In genomic region chr13:48653788-48654770, GRCm38 (mm10) we compare ENCODE assay signal across 8 mouse cellular contexts. TPM values are rescaled to one million over a fixed set of nuclear protein-coding genes. Genes with fewer than 3 reads are reported as not detected.
DNase-seq lines count a peak whose midpoint lies in the region; ATAC-seq and TF ChIP-seq lines count a peak whose summit lies in the region.

No protein-coding gene starts in this region.

- H3K4me3 ChIP-seq in CH12.LX (replicated peaks in 1 of 3; ENCODE audit: low read depth in 2 of 3, low read length in 2 of 3, poor library complexity in 1 of 3) = no peak overlapping the region
- no peak overlapping the region for H3K4me3 ChIP-seq in heart, postnatal 0 days (ENCODE audit: low read depth, low read length)
- H3K4me3 ChIP-seq in lung, adult 2 months (replicated peaks; ENCODE audit: extremely low read depth, low read depth, low read length) = no peak overlapping the region

- DNase-seq in CH12.LX (ENCODE audit: extremely low read depth) = peak; percentile 48
- peak; percentile 59 to 86 for DNase-seq in adrenal gland, adult (ENCODE audit: inconsistent age in 2 of 2, low spot score in 1 of 2)
- peak; percentile 47 for DNase-seq in heart, postnatal 0 days (ENCODE audit: low spot score)
- DNase-seq in kidney, postnatal 25 days = peak; percentile 61 to 89
- DNase-seq in lung, adult 2 months = peak; percentile 66
- peak; percentile 50 for DNase-seq in retina, adult 2 months (ENCODE audit: low read depth, low spot score)
- peak; percentile 51 to 61 for DNase-seq in urinary bladder, postnatal 36 days (ENCODE audit: low spot score in 2 of 2)

- H3K9ac ChIP-seq in CH12.LX (ENCODE audit: insufficient read depth, low read depth) = no peak overlapping the region
- H3K9ac ChIP-seq in heart, postnatal 0 days (replicated peaks; ENCODE audit: low read depth, low read length) = no peak overlapping the region

- H3K4me2 ChIP-seq in CH12.LX (ENCODE audit: insufficient read depth, low read depth, poor library complexity, severe bottlenecking) = no peak overlapping the region
- H3K4me2 ChIP-seq in heart, postnatal 0 days (ENCODE audit: low read depth, low read length) = no peak overlapping the region

- no peaks in the 10 kb centered on the region for H3K9me3 ChIP-seq in CH12.LX (replicated peaks; ENCODE audit: low read length)
- H3K9me3 ChIP-seq in heart, postnatal 0 days (replicated peaks; ENCODE audit: control insufficient read depth, low read length) = no peaks in the 10 kb centered on the region

- TF ChIP-seq CTCF in CH12.LX (conservative IDR thresholded peaks at IDR 0.05 in 1 of 2, IDR thresholded peaks at IDR 0.05 in 1 of 2; ENCODE audit: low read depth in 2 of 2, low read length in 2 of 2) = peak; percentile 59 to 74; a peak in 3 of 4 replicates
- peak; percentile 74 for TF ChIP-seq CTCF in heart, postnatal 0 days (IDR thresholded peaks at IDR 0.05; ENCODE audit: low read depth)
- peak; percentile 79 for TF ChIP-seq CTCF in lung, adult 2 months (IDR thresholded peaks at IDR 0.05; ENCODE audit: insufficient read depth, low read length)

- peaks cover 48% of the 10 kb centered on the region for H3K27me3 ChIP-seq in CH12.LX (replicated peaks)
- peaks cover 60% of the 10 kb centered on the region for H3K27me3 ChIP-seq in heart, postnatal 0 days (ENCODE audit: control insufficient read depth, insufficient read depth, low read length)

- TF ChIP-seq EP300 in CH12.LX (IDR thresholded peaks at IDR 0.05; ENCODE audit: low read length) = no peak
- TF ChIP-seq EP300 in heart, postnatal 0 days (IDR thresholded peaks at IDR 0.05; ENCODE audit: low read depth) = no peak

- no peak overlapping the region for H3K27ac ChIP-seq in CH12.LX (ENCODE audit: insufficient read depth, low read depth)
- no peak overlapping the region for H3K27ac ChIP-seq in heart, postnatal 0 days (ENCODE audit: low read depth)

- H3K79me2 ChIP-seq in CH12.LX (replicated peaks; ENCODE audit: control insufficient read depth, extremely low read depth, insufficient read depth, poor library complexity, severe bottlenecking) = no peaks in the 10 kb centered on the region

- dilution Hi-C loops in CH12.LX (cut with MboI; ENCODE audit: extremely low pct_ligation_motif_present, extremely low pct_unique_long_range_greater_than_20kb, low sequenced_read_pairs) = no loop called here

- in situ Hi-C loops in CH12.LX (cut with MboI; ENCODE audit: low pct_ligation_motif_present, low pct_unique_long_range_greater_than_20kb, low sequenced_read_pairs) = loop anchor here (5.0 to 25.0 kb wide), 4 partner anchors 143 to 533 kb away; partner anchors contain the start of gene Ninj1

- peak; percentile 47 for TF ChIP-seq RAD21 in CH12.LX (IDR thresholded peaks at IDR 0.05; ENCODE audit: low read depth, low read length)

- 7% methylated on average over 14 of the region's 14 CpGs for WGBS in heart, postnatal 0 days
- 8% methylated on average over 14 of the region's 14 CpGs for WGBS in lung, adult 2 months

- peaks cover 0 to 4% of the 10 kb centered on the region in 2 experiments; a peak in 2 of 4 replicates for H3K4me1 ChIP-seq in CH12.LX (ENCODE audit: control insufficient read depth in 1 of 2, insufficient read depth in 2 of 2)
- no peaks in the 10 kb centered on the region for H3K4me1 ChIP-seq in heart, postnatal 0 days (ENCODE audit: control insufficient read depth, insufficient read depth)
- no peaks in the 10 kb centered on the region; the same call in 1 of the 2 replicates for H3K4me1 ChIP-seq in lung, adult 2 months (ENCODE audit: control insufficient read depth, insufficient read depth, low read length)

- no peak for TF ChIP-seq POLR2A in CH12.LX (IDR thresholded peaks at IDR 0.05; ENCODE audit: low read depth, low read length)
- no peak for TF ChIP-seq POLR2A in lung, adult 2 months (IDR thresholded peaks at IDR 0.05; ENCODE audit: borderline replicate concordance, extremely low read depth, low read depth, low read length)

- no peaks in the 10 kb centered on the region for H3K36me3 ChIP-seq in CH12.LX (replicated peaks in 1 of 2; ENCODE audit: control insufficient read depth in 1 of 2, insufficient read depth in 1 of 2, low read length in 1 of 2)
- no peaks in the 10 kb centered on the region for H3K36me3 ChIP-seq in heart, postnatal 0 days (replicated peaks; ENCODE audit: control insufficient read depth, insufficient read depth, low read length)

- 0 out of 2 replicates have a peak, but pooled peaks have one; percentile 38 for ATAC-seq in common myeloid progenitor, adult 5-6 weeks (replicated peaks; ENCODE audit: low read depth, poor library complexity, severe bottlenecking)
- ATAC-seq in heart, postnatal 0 days (ENCODE audit: insufficient read depth, low read depth) = 0 out of 2 replicates have a peak, but pooled peaks have one; percentile 50

TF ChIP-seq in CH12.LX, 34 proteins besides CTCF, POLR2A, EP300 and RAD21:
- TF ChIP-seq SMC3 (IDR thresholded peaks at IDR 0.05; ENCODE audit: low read depth, low read length) (peak; percentile 69), MAZ (IDR thresholded peaks at IDR 0.05; ENCODE audit: low read depth, low read length) (no peak)

RNA-seq across cellular contexts. Expression of gene Barx1, which starts 8.7 kb away (rescaled TPM):
- not detected in 2 replicates for total RNA-seq in CH12.LX (2012; rRNA removed)
- not detected in 2 replicates for total RNA-seq in CH12.LX (2014; rRNA removed)
- not detected in 2 replicates for polyA plus RNA-seq in CH12.LX (2012; ENCODE audit: insufficient read length, low read depth)
- not detected in 2 replicates for total RNA-seq in common myeloid progenitor, adult 5-6 weeks (2017)
- not detected in 2 replicates for total RNA-seq in heart, postnatal 0 days (2014; rRNA removed; ENCODE audit: low replicate concordance)
- 0.08 TPM in 1 of 2 replicates, not detected in the other for polyA plus RNA-seq in heart, postnatal 0 days (2015; fragmentation: Nextera tagmentation; extraction: Ambion mirVana)
- polyA plus RNA-seq in lung, adult 2 months (2012; rRNA removed) = 0.12 and 0.21 TPM in 2 replicates

RNA-seq across cellular contexts. Expression of gene Ptpdc1, which starts 28.6 kb away (rescaled TPM):
- not detected in 2 replicates for total RNA-seq in CH12.LX (2012; rRNA removed)
- 0.15 TPM in 1 of 2 replicates, not detected in the other for total RNA-seq in CH12.LX (2014; rRNA removed)
- polyA plus RNA-seq in CH12.LX (2012; ENCODE audit: insufficient read length, low read depth) = 0.10 TPM in 1 of 2 replicates, not detected in the other
- total RNA-seq in common myeloid progenitor, adult 5-6 weeks (2017) = 3.4 and 4.1 TPM in 2 replicates
- 5.6 and 5.7 TPM in 2 replicates for total RNA-seq in heart, postnatal 0 days (2014; rRNA removed; ENCODE audit: low replicate concordance)
- 3.1 and 3.5 TPM in 2 replicates for polyA plus RNA-seq in heart, postnatal 0 days (2015; fragmentation: Nextera tagmentation; extraction: Ambion mirVana)
- 2.4 and 3.8 TPM in 2 replicates for polyA plus RNA-seq in lung, adult 2 months (2012; rRNA removed)
